In genomic region chr9:54502873-54503272, GRCm38 (mm10) we compare ENCODE assay signal across 9 mouse cellular contexts. TPM values are rescaled to one million over a fixed set of nuclear protein-coding genes. Genes with fewer than 3 reads are reported as not detected.
DNase-seq lines count a peak whose midpoint lies in the region; ATAC-seq and TF ChIP-seq lines count a peak whose summit lies in the region.
"Had no signal": no experiment of that assay in that cellular context is flagged by ENCODE, and none has a peak within 500 bp of the region (broad histone marks: within the 10 kb centered on the region; RNA-seq: fewer than 3 reads in every experiment).

No protein-coding gene starts in this region.

- H3K9me3 ChIP-seq in heart, embryonic 12.5 days (replicated peaks): no peaks in the 10 kb centered on the region
- H3K9me3 ChIP-seq in embryonic facial prominence, embryonic 13.5 days: no peaks in the 10 kb centered on the region
- H3K9me3 ChIP-seq in midbrain, embryonic 14.5 days (ENCODE audit: control insufficient read depth, low read length): no peaks in the 10 kb centered on the region

- H3K4me1 ChIP-seq in heart, embryonic 12.5 days (replicated peaks): no peaks in the 10 kb centered on the region
- no peaks in the 10 kb centered on the region for H3K4me1 ChIP-seq in embryonic facial prominence, embryonic 13.5 days
- H3K4me1 ChIP-seq in midbrain, embryonic 14.5 days (ENCODE audit: control insufficient read depth, insufficient read depth, low read length): peaks cover 18% of the 10 kb centered on the region
- 0 out of 2 replicates have a peak, but pooled peaks cover 2% of the 10 kb centered on the region for H3K4me1 ChIP-seq in thymus, adult 2 months (replicated peaks; ENCODE audit: control insufficient read depth, insufficient read depth, low read length)

- WGBS in heart, embryonic 12.5 days: 20% methylated on average over 12 of the region's 12 CpGs
- 8% methylated on average over 12 of the region's 12 CpGs for WGBS in embryonic facial prominence, embryonic 13.5 days
- WGBS in midbrain, embryonic 14.5 days: 9% methylated on average over 12 of the region's 12 CpGs
- WGBS in thymus, adult 2 months: 43% methylated on average over 12 of the region's 12 CpGs

- no peak for ATAC-seq in heart, embryonic 12.5 days (ENCODE audit: insufficient number of reproducible peaks, low FRiP score)
- ATAC-seq in embryonic facial prominence, embryonic 13.5 days (ENCODE audit: insufficient number of reproducible peaks, insufficient read depth, low FRiP score, low TSS enrichment, low read depth): no peak
- ATAC-seq in midbrain, embryonic 14.5 days (ENCODE audit: low FRiP score, low TSS enrichment): no peak

- DNase-seq in heart, postnatal 36 days: no peak
- peak; percentile 28 to 55 for DNase-seq in kidney, adult 8-10 months
- peak; percentile 25 for DNase-seq in midbrain, embryonic 14.5 days
- DNase-seq in adrenal gland, adult 8-10 months: no peak
- no peak for DNase-seq in thymus, adult 2 months
- no peak for DNase-seq in right cerebral cortex, postnatal 4 days

- TF ChIP-seq CTCF in thymus, adult 2 months (IDR thresholded peaks at IDR 0.05; ENCODE audit: borderline replicate concordance, control insufficient read depth, extremely low read depth, insufficient read depth, low read length, poor library complexity): no peak

- TF ChIP-seq POLR2A in thymus, adult 2 months (IDR thresholded peaks at IDR 0.05; ENCODE audit: control insufficient read depth, extremely low read depth, insufficient read depth, low read length, poor library complexity): no peak

- H3K36me3 ChIP-seq in heart, embryonic 12.5 days: no peaks in the 10 kb centered on the region
- H3K36me3 ChIP-seq in embryonic facial prominence, embryonic 13.5 days: no peaks in the 10 kb centered on the region
- no peaks in the 10 kb centered on the region for H3K36me3 ChIP-seq in midbrain, embryonic 14.5 days (ENCODE audit: control insufficient read depth, insufficient read depth, low read length)
- H3K36me3 ChIP-seq in thymus, adult 2 months (ENCODE audit: control insufficient read depth, insufficient read depth, low read length): no peaks in the 10 kb centered on the region

- intact Hi-C loops in heart, postnatal 36 days (cut with DNase I): loop anchor here (2.0 to 10.0 kb wide), 3 partner anchors 56 to 642 kb away; partner anchors contain the start of genes Idh3a and Ube2q2

- peak overlapping the region; percentile 91; the same call in 1 of the 2 replicates for H3K4me3 ChIP-seq in heart, embryonic 12.5 days
- H3K4me3 ChIP-seq in embryonic facial prominence, embryonic 13.5 days: 0 out of 2 replicates have a peak overlapping the region, but pooled peaks have one; percentile 76
- peak overlapping the region; percentile 83 for H3K4me3 ChIP-seq in midbrain, embryonic 14.5 days (replicated peaks; ENCODE audit: low read depth, low read length)
- H3K4me3 ChIP-seq in thymus, adult 2 months (ENCODE audit: control insufficient read depth, insufficient read depth, low read length): no peak overlapping the region

- H3K9ac ChIP-seq in heart, embryonic 12.5 days: no peak overlapping the region
- H3K9ac ChIP-seq in embryonic facial prominence, embryonic 13.5 days: peak overlapping the region; percentile 12; the same call in 1 of the 2 replicates
- peak overlapping the region; percentile 26; the same call in 1 of the 2 replicates for H3K9ac ChIP-seq in midbrain, embryonic 14.5 days (replicated peaks; ENCODE audit: low read length)

- H3K27ac ChIP-seq in heart, embryonic 12.5 days (ENCODE audit: poor library complexity, severe bottlenecking): no peak overlapping the region
- no peak overlapping the region for H3K27ac ChIP-seq in embryonic facial prominence, embryonic 13.5 days
- no peak overlapping the region for H3K27ac ChIP-seq in midbrain, embryonic 14.5 days (replicated peaks; ENCODE audit: low read depth, low read length)
- no peak overlapping the region for H3K27ac ChIP-seq in thymus, adult 2 months (ENCODE audit: control insufficient read depth, insufficient read depth, low read length)

- peak overlapping the region; percentile 98 for H3K4me2 ChIP-seq in heart, embryonic 12.5 days
- H3K4me2 ChIP-seq in embryonic facial prominence, embryonic 13.5 days: peak overlapping the region; percentile 98
- H3K4me2 ChIP-seq in midbrain, embryonic 14.5 days (ENCODE audit: low read length): peak overlapping the region; percentile 72

- H3K27me3 ChIP-seq in heart, embryonic 12.5 days (replicated peaks): peaks cover 9% of the 10 kb centered on the region
- peaks cover 22% of the 10 kb centered on the region for H3K27me3 ChIP-seq in embryonic facial prominence, embryonic 13.5 days
- H3K27me3 ChIP-seq in midbrain, embryonic 14.5 days (ENCODE audit: control insufficient read depth, insufficient read depth, low read length): no peaks in the 10 kb centered on the region
- H3K27me3 ChIP-seq in thymus, adult 2 months (ENCODE audit: control insufficient read depth, insufficient read depth, low read length): peaks cover 5% of the 10 kb centered on the region
- H3K27me3 ChIP-seq: CH12.LX had no signal

RNA-seq across cellular contexts. Expression of gene Dmxl2, which starts 1.4 kb away (rescaled TPM):
- 7.7 TPM in 2 replicates for polyA plus RNA-seq in heart, embryonic 12.5 days (2016; fragmentation: Nextera tagmentation; extraction: Ambion mirVana)
- 10 to 100 TPM; 22.3 to 25.6 TPM for total RNA-seq in heart, postnatal 36 days (2021)
- 6.5 and 9.3 TPM in 2 replicates for polyA plus RNA-seq in embryonic facial prominence, embryonic 13.5 days (2015; fragmentation: Nextera tagmentation; extraction: Ambion mirVana)
- 64.9 and 71.1 TPM in 2 replicates for polyA plus RNA-seq in midbrain, embryonic 14.5 days (2014; fragmentation: Nextera tagmentation; extraction: Ambion mirVana)
- total RNA-seq in adrenal gland, adult 8-10 months (2022): 10 to 100 TPM; 16.2 to 39.4 (median 24.3) TPM
- 0.89 and 1.0 TPM in 2 replicates for polyA plus RNA-seq in thymus, adult 2 months (2012; rRNA removed)

RNA-seq across cellular contexts. Expression of gene Sh2d7, which starts 35.9 kb away (rescaled TPM):
- not detected in 2 replicates for polyA plus RNA-seq in heart, embryonic 12.5 days (2016; fragmentation: Nextera tagmentation; extraction: Ambion mirVana)
- total RNA-seq in heart, postnatal 36 days (2021): not detected
- polyA plus RNA-seq in embryonic facial prominence, embryonic 13.5 days (2015; fragmentation: Nextera tagmentation; extraction: Ambion mirVana): not detected in 2 replicates
- not detected in 2 replicates for polyA plus RNA-seq in midbrain, embryonic 14.5 days (2014; fragmentation: Nextera tagmentation; extraction: Ambion mirVana)
- not detected for total RNA-seq in adrenal gland, adult 8-10 months (2022)
- polyA plus RNA-seq in thymus, adult 2 months (2012; rRNA removed): 1.3 and 1.9 TPM in 2 replicates

RNA-seq across cellular contexts. Expression of gene Cib2, which starts 57.1 kb away (rescaled TPM):
- 4.1 and 4.9 TPM in 2 replicates for polyA plus RNA-seq in heart, embryonic 12.5 days (2016; fragmentation: Nextera tagmentation; extraction: Ambion mirVana)
- total RNA-seq in heart, postnatal 36 days (2021): 1 to 10 TPM; 1.4 to 1.7 TPM
- polyA plus RNA-seq in embryonic facial prominence, embryonic 13.5 days (2015; fragmentation: Nextera tagmentation; extraction: Ambion mirVana): 36.0 and 36.4 TPM in 2 replicates
- 41.5 and 51.7 TPM in 2 replicates for polyA plus RNA-seq in midbrain, embryonic 14.5 days (2014; fragmentation: Nextera tagmentation; extraction: Ambion mirVana)
- 10 to 100 TPM; 26.1 to 39.4 (median 33.3) TPM for total RNA-seq in adrenal gland, adult 8-10 months (2022)
- 5.8 and 6.4 TPM in 2 replicates for polyA plus RNA-seq in thymus, adult 2 months (2012; rRNA removed)

Comparison
In these comparisons a context has a peak if more than half of its experiments do, and no peak if none do; other contexts are left out.
1. DNase-seq: peak in kidney, adult 8-10 months (2 of 2) and midbrain, embryonic 14.5 days (single experiment); none in heart, postnatal 36 days (0 of 2), adrenal gland, adult 8-10 months (single experiment), thymus, adult 2 months (single experiment) and right cerebral cortex, postnatal 4 days (single experiment).
2. Peak in every context shown above with its lines, with median percentiles within 50 percentile points of each other: H3K4me2 ChIP-seq.